Mouse (Mus musculus) MEL (cell line): Measurements from ENCODE around the gene Rpl18a. TPM values are rescaled to one million over a fixed set of nuclear protein-coding genes. Genes with fewer than 3 reads are reported as not detected.

Experiments used
- DNase-seq: peaks from one replicate; pipeline ENCODE4 v3.0.0; 2011; ENCODE audit warnings: low read depth, low spot score
- H3K27ac ChIP-seq: 2 replicates; pipeline ENCODE4 v1.5.1; 2012; ENCODE audit warnings: low read depth, mild to moderate bottlenecking, control low read depth, low read length, moderate library complexity; ENCODE audit not compliant: control insufficient read depth
- H3K27me3 ChIP-seq, 2 experiments: fragments of 150-350 bp in 1 of 2; sonication (generic) in 1 of 2; 2 replicates each; pipeline ENCODE4 v1.6.1; 2012; ENCODE audit warnings: low read length in 2 of 2, mild to moderate bottlenecking in 2 of 2, improper control_type of control experiment in 1 of 2, moderate library complexity in 1 of 2; ENCODE audit not compliant: insufficient read depth in 2 of 2, control insufficient read depth in 1 of 2
- H3K36me3 ChIP-seq, 2 experiments: 2 replicates each; pipeline ENCODE4 v1.6.1; 2012 to 2014; ENCODE audit warnings: low read length in 2 of 2, improper control_type of control experiment in 1 of 2, inconsistent platforms in 1 of 2, mild to moderate bottlenecking in 1 of 2; ENCODE audit not compliant: insufficient read depth in 2 of 2, control insufficient read depth in 1 of 2
- H3K4me1 ChIP-seq, 2 experiments: fragments of 150-350 bp in 1 of 2; sonication (generic) in 1 of 2; 2 replicates each; pipeline ENCODE4 v1.6.1; 2012; ENCODE audit warnings: low read length in 2 of 2, improper control_type of control experiment in 1 of 2, mild to moderate bottlenecking in 1 of 2; ENCODE audit not compliant: insufficient read depth in 2 of 2, control insufficient read depth in 1 of 2
- H3K4me3 ChIP-seq, 2 experiments: fragments of 150-350 bp in 1 of 2; sonication (generic) in 1 of 2; 2 replicates each; pipeline ENCODE4 v1.5.1; 2012; ENCODE audit warnings: low read depth in 2 of 2, low read length in 2 of 2, mild to moderate bottlenecking in 2 of 2, moderate library complexity in 2 of 2, control low read depth in 1 of 2, improper control_type of control experiment in 1 of 2; ENCODE audit not compliant: control insufficient read depth in 1 of 2, insufficient read depth in 1 of 2
- H3K79me2 ChIP-seq: 2 replicates; pipeline ENCODE4 v1.6.1; 2012; ENCODE audit warnings: mild to moderate bottlenecking, low read length, moderate library complexity; ENCODE audit not compliant: control insufficient read depth, poor library complexity, insufficient read depth
- H3K9ac ChIP-seq: 2 replicates; pipeline ENCODE4 v1.6.1; 2012; ENCODE audit warnings: low read depth, mild to moderate bottlenecking, control low read depth, low read length, moderate library complexity; ENCODE audit not compliant: control insufficient read depth, poor library complexity, severe bottlenecking
- H3K9me3 ChIP-seq: fragments of 150-350 bp; sonication (generic); replicated peaks from 2 replicates; pipeline ENCODE4 v1.6.1; 2012; ENCODE audit warnings: mild to moderate bottlenecking, low read length, improper control_type of control experiment, moderate library complexity; ENCODE audit not compliant: insufficient read depth
- CHD1 ChIP-seq: IDR thresholded peaks from 2 replicates; pipeline ENCODE4 v1.6.1; 2012; ENCODE audit warnings: low read depth, mild to moderate bottlenecking, inconsistent platforms, low read length, improper control_type of control experiment
- E2F4 ChIP-seq: IDR thresholded peaks from 2 replicates; pipeline ENCODE4 v1.6.1; 2011; ENCODE audit warnings: low read depth, low read length, improper control_type of control experiment, borderline replicate concordance
- JUND ChIP-seq: IDR thresholded peaks from 2 replicates; pipeline ENCODE4 v1.6.1; 2011; ENCODE audit warnings: low read depth, mild to moderate bottlenecking, improper control_type of control experiment, low read length
- MAZ ChIP-seq: IDR thresholded peaks from 2 replicates; pipeline ENCODE4 v1.6.1; 2012; ENCODE audit warnings: low read depth, mild to moderate bottlenecking, inconsistent platforms, low read length, improper control_type of control experiment
- MEF2A ChIP-seq: IDR thresholded peaks from 2 replicates; pipeline ENCODE4 v1.6.1; 2014; ENCODE audit warnings: low read depth, mild to moderate bottlenecking, inconsistent platforms, low read length, improper control_type of control experiment; ENCODE audit not compliant: poor library complexity, insufficient replicate concordance, severe bottlenecking; ENCODE audit errors: extremely low read depth
- MXI1 ChIP-seq: IDR thresholded peaks from 2 replicates; pipeline ENCODE4 v1.6.1; 2011; ENCODE audit warnings: mild to moderate bottlenecking, low read depth, low read length, improper control_type of control experiment
- RCOR1 ChIP-seq: IDR thresholded peaks from 2 replicates; pipeline ENCODE4 v1.6.1; 2012; ENCODE audit warnings: low read depth, mild to moderate bottlenecking, inconsistent platforms, low read length, improper control_type of control experiment
- SIN3A ChIP-seq: IDR thresholded peaks from 2 replicates; pipeline ENCODE4 v1.6.1; 2012; ENCODE audit warnings: low read length, improper control_type of control experiment, inconsistent platforms
- TAL1 ChIP-seq: IDR thresholded peaks from 2 replicates; pipeline ENCODE4 v1.6.1; 2012; ENCODE audit warnings: mild to moderate bottlenecking, inconsistent platforms, low read length, moderate library complexity, mixed read lengths
- TBP ChIP-seq: IDR thresholded peaks from 2 replicates; pipeline ENCODE4 v1.8.0; 2011; ENCODE audit warnings: low read depth, low read length, improper control_type of control experiment
- TCF12 ChIP-seq: IDR thresholded peaks from 2 replicates; pipeline ENCODE4 v1.6.1; 2014; ENCODE audit warnings: low read depth, mild to moderate bottlenecking, inconsistent platforms, low read length, improper control_type of control experiment, moderate library complexity
- USF1 ChIP-seq: IDR thresholded peaks from 2 replicates; pipeline ENCODE4 v1.6.1; 2014; ENCODE audit warnings: low read depth, mild to moderate bottlenecking, inconsistent platforms, low read length, improper control_type of control experiment, moderate library complexity
- ZC3H11A ChIP-seq: IDR thresholded peaks from 2 replicates; pipeline ENCODE4 v1.6.1; 2012; ENCODE audit warnings: low read depth, mild to moderate bottlenecking, inconsistent platforms, low read length, improper control_type of control experiment
- ZKSCAN1 ChIP-seq: IDR thresholded peaks from 2 replicates; pipeline ENCODE4 v1.6.1; 2012; ENCODE audit warnings: low read depth, mild to moderate bottlenecking, inconsistent platforms, low read length, improper control_type of control experiment, moderate library complexity
- ZNF384 ChIP-seq: IDR thresholded peaks from 2 replicates; pipeline ENCODE4 v1.6.1; 2012; ENCODE audit warnings: low read depth, mild to moderate bottlenecking, inconsistent platforms, low read length, improper control_type of control experiment
- polyA plus RNA-seq, 2 experiments: library from polyadenylated mRNA; stranded (reverse) in 1 of 2; unstranded in 1 of 2; fragments of >175 nt in 1 of 2; fragments of >200 nt in 1 of 2; gene quantifications; 2 replicates each; pipeline versions ENCODE4 v1.2.1 to v1.2.4; 2012; ENCODE audit warnings: low replicate concordance in 2 of 2, low read depth in 1 of 2; ENCODE audit not compliant: insufficient read length in 2 of 2, insufficient read depth in 1 of 2, missing spikeins in 1 of 2
- total RNA-seq: library from RNA; depleted of rRNA; stranded (reverse); fragments of 300-350 nt; gene quantifications from 2 replicates; pipeline ENCODE4 v1.2.3, GENCODE M21; 2012

Gene Rpl18a
- total and polyA plus RNA-seq, 3 experiments, result 5,399 to 5,671 TPM; not detected in 1

- Histone ChIP-seq H3K9ac (no peak overlapping the region), H3K27me3 (no peaks in the 10 kb centered on the region), H3K27ac (no peak overlapping the region), H3K4me1 (peaks cover 0 to 10% of the 10 kb centered on the region in 2 experiments; a peak in 3 of 4 replicates), H3K79me2 (no peaks in the 10 kb centered on the region), H3K36me3 (no peaks in the 10 kb centered on the region), H3K4me3 (no peak overlapping the region), H3K9me3 (no peaks in the 10 kb centered on the region)
- TF ChIP-seq RCOR1, result no peak
- TF ChIP-seq MEF2A, result no peak
- no peak for TF ChIP-seq E2F4
- no peak for TF ChIP-seq MXI1
- TF ChIP-seq MAZ, result no peak
- TF ChIP-seq TCF12, result no peak
- TF ChIP-seq JUND, result no peak
- no peak for TF ChIP-seq TBP
- no peak for DNase-seq
Measured at GRCm38 (mm10) chr8:70850132-70850845, 46.9 kb downstream of the Rpl18a start.

DNA sequence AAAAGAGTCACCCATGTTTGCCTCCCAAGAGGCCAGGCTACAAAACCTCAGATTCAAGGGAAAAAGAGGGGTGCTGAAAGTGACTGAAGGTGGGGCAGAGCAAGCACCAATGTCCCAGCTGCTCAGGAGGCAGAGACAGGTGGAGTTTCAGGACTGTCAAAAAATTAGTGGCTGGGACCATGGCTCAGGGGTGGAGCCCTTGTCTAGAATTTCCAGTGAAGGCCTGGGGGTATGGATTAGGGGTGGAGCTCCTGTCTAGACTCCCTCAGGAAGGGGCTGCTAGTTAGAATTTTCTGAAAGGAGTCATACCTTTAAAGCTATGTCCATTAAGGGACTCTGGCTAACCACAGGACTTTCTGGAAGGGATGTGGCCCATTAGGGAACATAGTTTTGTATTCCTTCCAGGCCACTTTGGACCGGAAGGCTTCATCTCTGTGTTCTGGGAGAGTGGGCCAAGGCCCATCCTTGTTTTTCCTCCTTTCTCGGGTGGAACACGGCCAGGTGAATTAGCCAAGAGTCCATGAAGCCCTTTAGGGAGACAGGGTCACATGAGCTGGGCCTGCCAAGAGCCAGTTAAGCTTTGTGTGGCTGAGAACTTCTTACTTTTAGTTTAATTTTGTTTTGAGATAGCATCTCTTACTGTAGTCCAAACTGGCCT lies 47.8 kb downstream of the Rpl18a start:
- DNase-seq, result no peak
- Histone ChIP-seq H3K4me1 (peaks cover 0 to 10% of the 10 kb centered on the region in 2 experiments; a peak in 3 of 4 replicates), H3K9ac (no peak overlapping the region), H3K9me3 (no peaks in the 10 kb centered on the region), H3K27me3 (no peaks in the 10 kb centered on the region), H3K36me3 (no peaks in the 10 kb centered on the region), H3K4me3 (no peak overlapping the region), H3K79me2 (no peaks in the 10 kb centered on the region), H3K27ac (no peak overlapping the region)
- no peak for TF ChIP-seq ZKSCAN1
- TF ChIP-seq TAL1, result no peak
- TF ChIP-seq MEF2A, result no peak
- no peak for TF ChIP-seq ZC3H11A
- TF ChIP-seq USF1, result no peak
- TF ChIP-seq E2F4, result no peak
- TF ChIP-seq CHD1, result no peak
- TF ChIP-seq SIN3A, result no peak
- TF ChIP-seq TCF12, result no peak
- TF ChIP-seq ZNF384, result no peak
